Mouse (Mus musculus) retina, embryonic 14.5 days (tissue): ENCODE measurements around the gene Nhlh2.

ENCODE experiments used
- DNase-seq: peaks from one replicate; pipeline ENCODE4 v3.0.0-alpha.2; 2015; ENCODE audit warnings: low spot score

Gene Nhlh2

GRCm38 (mm10) chr3:102025659-102026058 is 15.8 kb downstream of the Nhlh2 start:
- DNase-seq: no peak

- DNase-seq: peak; percentile 68
These were observed 18.0 kb downstream of the Nhlh2 start for GRCm38 (mm10) chr3:102027880-102028279.

GRCm38 (mm10) chr3:102037806-102038205 is 27.9 kb downstream of the Nhlh2 start:
- no peak for DNase-seq

DNA sequence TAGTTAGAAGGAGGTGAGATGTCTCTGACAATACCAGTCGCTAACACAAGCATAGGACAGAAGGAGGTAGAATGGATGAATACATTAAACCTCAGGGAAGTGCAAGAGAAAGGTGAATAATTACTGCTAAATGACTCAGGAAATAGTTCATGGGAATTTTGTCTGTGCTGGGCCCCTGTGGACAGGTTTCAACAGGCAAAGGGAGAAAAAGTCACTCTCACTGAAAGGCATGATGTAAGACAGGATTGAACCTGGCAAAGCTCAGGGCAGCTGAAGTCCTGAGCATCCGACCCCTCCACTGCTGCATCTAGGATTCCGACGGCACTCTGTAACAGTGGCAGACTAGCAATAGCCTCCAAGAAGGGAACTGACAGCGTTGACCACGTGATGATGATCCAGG is 28.7 kb downstream of the Nhlh2 start:
- no peak for DNase-seq

- DNase-seq: no peak
These were observed 31.8 kb downstream of the Nhlh2 start for GRCm38 (mm10) chr3:102041632-102042031.

DNA sequence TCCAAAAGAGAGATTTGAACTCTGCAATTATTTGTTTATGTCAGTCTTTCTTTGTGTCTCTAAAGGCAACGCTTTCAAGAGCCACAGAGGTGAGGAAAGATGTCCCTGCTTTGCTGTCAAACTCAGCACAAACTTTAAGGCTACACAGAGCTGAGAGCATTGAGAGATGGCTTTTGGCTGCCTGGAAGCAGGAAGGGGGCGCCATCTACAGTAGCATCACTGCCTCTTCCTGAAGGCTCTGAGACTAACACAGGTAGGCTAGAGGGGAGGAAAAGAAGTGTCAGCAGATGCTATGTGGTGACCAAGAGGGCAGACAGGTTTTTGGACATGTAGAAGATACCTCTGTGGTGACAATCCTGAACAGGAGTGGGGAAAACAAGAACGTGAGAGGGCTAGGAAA is 35.2 kb downstream of the Nhlh2 start:
- DNase-seq: no peak

DNA sequence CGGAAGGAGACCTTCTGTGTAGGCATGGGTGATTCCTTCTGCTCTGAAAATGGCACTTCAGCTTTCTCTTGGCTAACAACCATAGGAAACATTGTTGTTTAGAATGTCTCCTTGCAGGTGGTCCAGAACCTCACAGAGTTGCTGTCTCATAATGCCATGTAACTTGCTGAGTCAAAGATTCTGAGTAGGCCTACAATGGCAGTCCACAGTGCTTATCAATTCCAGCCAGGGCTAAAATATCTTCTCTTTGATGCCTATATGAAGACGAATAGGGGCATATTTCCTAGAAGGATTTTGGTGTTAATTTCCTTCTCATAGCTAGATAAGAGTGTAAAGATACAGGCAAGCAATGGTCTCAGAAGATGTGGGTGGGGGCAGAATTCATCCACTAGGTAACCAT is 37.7 kb downstream of the Nhlh2 start:
- DNase-seq: no peak

- peak; percentile 42 for DNase-seq
These were observed 39.6 kb downstream of the Nhlh2 start for GRCm38 (mm10) chr3:102049207-102050104.

DNA sequence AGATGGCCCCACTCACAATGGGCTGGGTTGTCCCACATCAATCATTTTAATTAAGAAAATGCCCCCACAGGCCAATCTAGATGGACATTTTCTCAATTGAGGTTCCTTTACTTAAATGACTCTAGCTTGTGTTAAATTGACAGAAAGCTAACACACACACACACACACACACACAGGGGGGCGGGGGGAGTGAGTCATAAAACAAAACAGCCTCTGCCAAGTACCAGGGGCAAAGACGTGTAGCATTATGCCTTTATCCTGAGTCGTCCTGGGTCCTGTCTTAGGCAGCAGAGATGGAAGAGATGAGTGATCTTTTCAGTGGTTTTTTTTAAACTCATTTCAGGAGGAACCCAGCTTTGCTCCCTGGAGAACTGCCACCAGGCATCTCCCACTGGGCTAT is 42.2 kb downstream of the Nhlh2 start:
- no peak for DNase-seq

DNA sequence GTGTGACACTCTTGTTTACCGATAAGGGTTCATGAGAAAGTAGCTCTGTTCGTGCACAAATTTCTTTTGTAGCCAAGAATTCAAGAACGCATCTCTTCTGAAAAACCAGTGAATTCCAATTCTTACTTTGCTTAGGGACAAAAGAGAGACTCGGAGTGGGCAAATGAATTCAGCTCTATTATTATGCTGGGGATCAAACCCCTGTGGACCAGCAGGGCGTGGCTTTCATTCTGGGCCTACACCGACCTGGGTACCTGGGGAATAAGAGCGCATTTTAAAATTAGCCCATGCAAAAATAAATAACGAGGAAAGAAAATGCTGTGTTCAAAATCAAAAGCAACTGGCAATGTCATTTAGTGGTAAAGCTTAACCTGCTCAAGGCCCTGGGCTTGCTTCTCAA is 43.4 kb downstream of the Nhlh2 start:
- no peak for DNase-seq

DNA sequence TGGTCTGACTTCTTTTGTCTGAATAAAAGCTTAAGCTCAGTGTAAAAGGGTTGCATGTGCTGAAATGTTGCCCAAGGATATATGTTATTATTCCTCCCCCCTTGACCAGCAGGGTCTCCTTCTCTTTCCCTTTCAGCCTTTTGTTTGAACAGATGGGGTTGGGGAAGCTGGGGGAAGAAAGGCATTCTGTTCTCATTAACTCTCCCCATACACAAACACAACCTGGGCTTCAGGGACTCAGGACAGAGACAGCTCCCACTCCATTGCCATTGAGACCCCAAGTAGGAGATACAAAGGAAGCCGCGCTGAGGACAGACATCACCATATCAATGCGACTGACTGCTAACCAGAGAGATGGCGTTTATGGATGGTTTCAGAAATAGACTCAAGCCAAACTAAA is 46.0 kb downstream of the Nhlh2 start:
- peak; percentile 23 for DNase-seq

DNA sequence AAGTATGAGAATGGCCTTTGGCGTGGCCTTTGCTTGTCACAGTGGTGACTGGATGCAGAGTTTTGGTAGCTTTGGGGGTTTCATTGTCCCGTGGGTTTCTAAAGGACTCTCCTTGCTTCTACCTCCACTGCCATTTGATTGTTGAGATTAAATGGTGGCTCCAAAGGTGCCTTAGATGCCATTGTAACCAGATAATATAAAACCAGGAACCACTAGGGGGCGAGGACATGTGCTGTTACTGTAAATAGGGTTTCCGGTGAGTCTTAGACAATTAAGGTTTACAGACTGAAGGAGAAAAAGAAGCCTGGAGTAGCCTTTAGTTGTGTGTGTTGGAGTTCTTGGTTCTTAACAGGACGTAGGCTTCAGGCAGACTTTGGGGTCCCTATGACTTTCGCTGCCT is 50.2 kb downstream of the Nhlh2 start:
- DNase-seq: peak; percentile 30

DNA sequence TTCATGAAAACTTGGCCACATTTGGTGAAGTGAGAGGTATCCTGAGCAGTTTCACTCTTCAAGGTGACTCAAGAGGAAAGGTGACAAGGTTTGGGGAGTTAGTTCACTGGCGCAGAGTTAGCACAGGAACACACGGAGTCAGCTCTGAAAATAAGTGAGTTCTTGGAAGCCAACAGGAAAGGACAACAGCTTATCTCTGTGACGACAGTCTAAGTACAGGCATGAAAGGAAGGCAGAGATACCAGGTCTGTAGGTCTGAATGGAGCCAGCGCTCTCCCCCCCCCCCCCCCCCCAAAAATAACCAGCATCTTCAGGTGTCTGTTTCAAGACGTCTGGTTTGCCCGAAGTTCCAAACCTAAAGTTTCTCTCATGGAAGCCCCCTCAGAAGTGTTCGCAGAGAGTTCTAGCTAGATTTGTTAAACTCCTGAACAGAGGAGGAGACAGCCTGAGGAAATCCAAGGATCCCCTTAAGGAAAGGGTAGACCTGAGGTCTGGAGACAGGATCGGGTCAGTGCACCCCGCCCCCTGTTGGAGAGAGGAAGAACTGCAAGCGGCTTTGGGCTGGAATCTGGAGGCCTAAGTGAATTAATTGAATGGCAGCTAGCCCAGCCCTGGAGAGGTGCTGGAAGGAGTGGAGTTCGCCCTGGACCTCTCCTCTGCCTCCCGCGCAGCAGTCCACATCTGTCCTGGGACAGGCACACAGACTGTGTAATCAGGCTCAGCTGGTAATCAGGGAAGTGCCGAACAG is 52.2 kb downstream of the Nhlh2 start:
- peak; percentile 80 for DNase-seq

- no peak for DNase-seq
These were observed 52.8 kb downstream of the Nhlh2 start for GRCm38 (mm10) chr3:102062671-102063010.

DNA sequence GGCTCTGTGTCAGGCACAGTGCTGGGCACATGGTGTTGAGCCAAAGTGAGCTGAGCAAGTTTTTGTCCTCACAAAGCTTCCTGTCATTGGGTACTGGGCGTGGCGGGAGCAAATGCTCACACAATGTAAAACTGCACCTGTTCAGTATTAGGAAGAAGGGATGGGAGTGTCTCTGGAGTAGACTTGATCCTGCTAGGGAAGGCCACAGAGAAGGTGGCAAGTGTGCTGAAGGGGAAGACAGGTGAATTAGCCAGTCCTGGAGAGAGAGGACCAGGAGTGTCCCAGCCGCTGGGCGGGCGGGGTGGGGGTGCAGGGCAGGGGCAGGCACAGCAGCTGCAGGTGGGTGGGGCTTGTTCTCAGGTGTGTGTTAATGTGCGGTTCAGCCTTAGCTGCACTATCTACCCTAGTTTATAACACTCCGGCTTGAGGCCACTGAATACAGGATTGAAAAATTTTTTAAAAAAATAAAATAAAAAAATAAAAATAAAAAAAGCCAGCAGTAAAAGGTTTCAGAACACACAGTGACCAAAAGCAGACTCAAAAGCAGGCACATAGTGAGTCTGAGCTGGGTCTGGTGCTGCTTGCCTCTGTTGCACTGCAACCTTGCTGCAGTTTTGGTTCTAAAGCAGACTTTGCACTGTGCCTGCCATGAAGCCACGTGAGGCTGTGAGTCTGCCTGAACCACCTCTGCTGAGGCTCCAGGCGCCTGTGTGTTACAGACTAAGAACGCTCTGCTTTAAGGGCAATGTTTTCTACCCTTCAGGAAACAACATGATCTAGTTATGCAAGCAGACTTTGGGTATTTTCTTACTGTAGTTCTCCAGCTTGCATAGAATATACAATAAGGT is 53.6 kb downstream of the Nhlh2 start:
- DNase-seq: no peak

GRCm38 (mm10) chr3:102064566-102064965 is 54.7 kb downstream of the Nhlh2 start:
- DNase-seq: no peak
